Mouse (Mus musculus): ENCODE measurements at regions not wholly inside any gene's neighbourhood (a gene's known extent, or its start where the extent isn't known, plus 50 kb on each side); places are given as distances from the start of the nearest gene placed in this dataset.

- no peak for ATAC-seq (ENCODE audit: low read depth)
These were observed 92.2 kb upstream of the Zfp366 start for GRCm38 (mm10) chr13:99092279-99092930.

GRCm38 (mm10) chr13:99091562-99092278 lies 92.9 kb upstream of the Zfp366 start:
- Histone ChIP-seq H3K4me3 (ENCODE audit: low read depth, low read length) (no peak overlapping the region), H3K9ac (ENCODE audit: low read depth, low read length) (no peak overlapping the region), H3K27me3 (replicated peaks; ENCODE audit: control insufficient read depth, insufficient read depth, low read length) (no peaks in the 10 kb centered on the region), H3K27ac (replicated peaks; ENCODE audit: low read depth, low read length) (no peak overlapping the region; the same call in 1 of the 2 replicates), H3K36me3 (ENCODE audit: control insufficient read depth, insufficient read depth, low read length) (no peaks in the 10 kb centered on the region), H3K4me2 (ENCODE audit: low read depth, low read length) (no peak overlapping the region), H3K9me3 (ENCODE audit: control insufficient read depth, low read length) (no peaks in the 10 kb centered on the region), H3K4me1 (ENCODE audit: control insufficient read depth, insufficient read depth, low read length) (peaks cover 12% of the 10 kb centered on the region; the same call in 1 of the 2 replicates)
- no peak for ATAC-seq (ENCODE audit: low read depth)
- WGBS: 34% methylated on average over 7 of the region's 7 CpGs
- DNase-seq (ENCODE audit: low spot score): no peak

More at GRCm38 (mm10) chr13:99092279-99092930, 92.2 kb upstream of the Zfp366 start:
- H3K36me3 ChIP-seq (ENCODE audit: control insufficient read depth, insufficient read depth, low read length): no peaks in the 10 kb centered on the region
- 38% methylated on average over 14 of the region's 14 CpGs for WGBS
- H3K4me1 ChIP-seq (ENCODE audit: control insufficient read depth, insufficient read depth, low read length): peaks cover 12% of the 10 kb centered on the region; the same call in 1 of the 2 replicates
- no peak overlapping the region for H3K4me2 ChIP-seq (ENCODE audit: low read depth, low read length)
- H3K9me3 ChIP-seq (ENCODE audit: control insufficient read depth, low read length): no peaks in the 10 kb centered on the region
- no peak overlapping the region for H3K9ac ChIP-seq (ENCODE audit: low read depth, low read length)
- no peaks in the 10 kb centered on the region for H3K27me3 ChIP-seq (replicated peaks; ENCODE audit: control insufficient read depth, insufficient read depth, low read length)
- no peak overlapping the region for H3K4me3 ChIP-seq (ENCODE audit: low read depth, low read length)
- no peak overlapping the region; the same call in 1 of the 2 replicates for H3K27ac ChIP-seq (replicated peaks; ENCODE audit: low read depth, low read length)
- DNase-seq (ENCODE audit: low spot score): peak; percentile 58

- H3K4me3 ChIP-seq (ENCODE audit: low read depth, low read length): no peak overlapping the region
These were observed 94.3 kb upstream of the Zfp366 start for GRCm38 (mm10) chr13:99090361-99090760.

GRCm38 (mm10) chr13:99088285-99088684 lies 96.3 kb upstream of the Zfp366 start:
- no peaks in the 10 kb centered on the region for H3K36me3 ChIP-seq (ENCODE audit: control insufficient read depth, insufficient read depth, low read length)
- peaks cover 12% of the 10 kb centered on the region; the same call in 1 of the 2 replicates for H3K4me1 ChIP-seq (ENCODE audit: control insufficient read depth, insufficient read depth, low read length)
- 78% methylated on average over 4 of the region's 4 CpGs for WGBS
- no peak overlapping the region for H3K27ac ChIP-seq (replicated peaks; ENCODE audit: low read depth, low read length)
- no peak for DNase-seq (ENCODE audit: low spot score)
- no peak overlapping the region for H3K4me3 ChIP-seq (ENCODE audit: low read depth, low read length)
- H3K9ac ChIP-seq (ENCODE audit: low read depth, low read length): no peak overlapping the region
- H3K4me2 ChIP-seq (ENCODE audit: low read depth, low read length): no peak overlapping the region
- H3K9me3 ChIP-seq (ENCODE audit: control insufficient read depth, low read length): no peaks in the 10 kb centered on the region
- H3K27me3 ChIP-seq (replicated peaks; ENCODE audit: control insufficient read depth, insufficient read depth, low read length): no peaks in the 10 kb centered on the region
- ATAC-seq (ENCODE audit: low read depth): no peak

More at GRCm38 (mm10) chr13:99090361-99090760, 94.3 kb upstream of the Zfp366 start:
- Histone ChIP-seq H3K9me3 (ENCODE audit: control insufficient read depth, low read length) (no peaks in the 10 kb centered on the region), H3K27me3 (replicated peaks; ENCODE audit: control insufficient read depth, insufficient read depth, low read length) (no peaks in the 10 kb centered on the region), H3K4me2 (ENCODE audit: low read depth, low read length) (no peak overlapping the region), H3K27ac (replicated peaks; ENCODE audit: low read depth, low read length) (no peak overlapping the region), H3K4me1 (ENCODE audit: control insufficient read depth, insufficient read depth, low read length) (peaks cover 12% of the 10 kb centered on the region; the same call in 1 of the 2 replicates), H3K9ac (ENCODE audit: low read depth, low read length) (no peak overlapping the region), H3K36me3 (ENCODE audit: control insufficient read depth, insufficient read depth, low read length) (no peaks in the 10 kb centered on the region)
- WGBS: 86% methylated on average over 3 of the region's 3 CpGs
- ATAC-seq (ENCODE audit: low read depth) (no peak), DNase-seq (ENCODE audit: low spot score) (no peak)

GRCm38 (mm10) chr13:99079331-99079761 lies 95.0 kb upstream of the 1700024P04Rik start:
- no peaks in the 10 kb centered on the region for H3K4me1 ChIP-seq (ENCODE audit: control insufficient read depth, insufficient read depth, low read length)
- ATAC-seq (ENCODE audit: low read depth) (no peak), DNase-seq (ENCODE audit: low spot score) (no peak)
- H3K27me3 ChIP-seq (replicated peaks; ENCODE audit: control insufficient read depth, insufficient read depth, low read length): no peaks in the 10 kb centered on the region
- 86% methylated on average over 8 of the region's 8 CpGs for WGBS
- H3K27ac ChIP-seq (replicated peaks; ENCODE audit: low read depth, low read length): no peak overlapping the region
- no peak overlapping the region for H3K4me2 ChIP-seq (ENCODE audit: low read depth, low read length)
- no peaks in the 10 kb centered on the region for H3K36me3 ChIP-seq (ENCODE audit: control insufficient read depth, insufficient read depth, low read length)
- H3K9me3 ChIP-seq (ENCODE audit: control insufficient read depth, low read length): no peaks in the 10 kb centered on the region
- no peak overlapping the region for H3K9ac ChIP-seq (ENCODE audit: low read depth, low read length)
- H3K4me3 ChIP-seq (ENCODE audit: low read depth, low read length): no peak overlapping the region

GRCm38 (mm10) chr13:99078643-99079042 lies 94.3 kb upstream of the 1700024P04Rik start:
- 73% methylated on average over 10 of the region's 10 CpGs for WGBS

GRCm38 (mm10) chr13:99077039-99077749 lies 92.8 kb upstream of the 1700024P04Rik start:
- ATAC-seq (ENCODE audit: low read depth) (no peak), DNase-seq (ENCODE audit: low spot score) (no peak)
- 51% methylated on average over 6 of the region's 6 CpGs for WGBS
- Histone ChIP-seq H3K4me2 (ENCODE audit: low read depth, low read length) (no peak overlapping the region), H3K36me3 (ENCODE audit: control insufficient read depth, insufficient read depth, low read length) (no peaks in the 10 kb centered on the region), H3K9me3 (ENCODE audit: control insufficient read depth, low read length) (no peaks in the 10 kb centered on the region), H3K4me3 (ENCODE audit: low read depth, low read length) (no peak overlapping the region), H3K27me3 (replicated peaks; ENCODE audit: control insufficient read depth, insufficient read depth, low read length) (no peaks in the 10 kb centered on the region), H3K4me1 (ENCODE audit: control insufficient read depth, insufficient read depth, low read length) (0 out of 2 replicates have a peak, but pooled peaks cover 6% of the 10 kb centered on the region), H3K9ac (ENCODE audit: low read depth, low read length) (no peak overlapping the region), H3K27ac (replicated peaks; ENCODE audit: low read depth, low read length) (no peak overlapping the region)

More at GRCm38 (mm10) chr13:99078643-99079042, 94.3 kb upstream of the 1700024P04Rik start:
- DNase-seq (ENCODE audit: low spot score) (no peak), ATAC-seq (ENCODE audit: low read depth) (no peak)
- no peaks in the 10 kb centered on the region for H3K36me3 ChIP-seq (ENCODE audit: control insufficient read depth, insufficient read depth, low read length)
- no peaks in the 10 kb centered on the region for H3K4me1 ChIP-seq (ENCODE audit: control insufficient read depth, insufficient read depth, low read length)
- H3K27me3 ChIP-seq (replicated peaks; ENCODE audit: control insufficient read depth, insufficient read depth, low read length): no peaks in the 10 kb centered on the region
- H3K9ac ChIP-seq (ENCODE audit: low read depth, low read length): no peak overlapping the region
- no peaks in the 10 kb centered on the region for H3K9me3 ChIP-seq (ENCODE audit: control insufficient read depth, low read length)
- no peak overlapping the region for H3K4me3 ChIP-seq (ENCODE audit: low read depth, low read length)
- H3K27ac ChIP-seq (replicated peaks; ENCODE audit: low read depth, low read length): no peak overlapping the region
- H3K4me2 ChIP-seq (ENCODE audit: low read depth, low read length): no peak overlapping the region

GRCm38 (mm10) chr13:99075467-99075866 lies 91.1 kb upstream of the 1700024P04Rik start:
- Histone ChIP-seq H3K4me2 (ENCODE audit: low read depth, low read length) (no peak overlapping the region), H3K4me1 (ENCODE audit: control insufficient read depth, insufficient read depth, low read length) (peaks cover 16% of the 10 kb centered on the region), H3K27ac (replicated peaks; ENCODE audit: low read depth, low read length) (no peak overlapping the region), H3K36me3 (ENCODE audit: control insufficient read depth, insufficient read depth, low read length) (no peaks in the 10 kb centered on the region), H3K9ac (ENCODE audit: low read depth, low read length) (no peak overlapping the region), H3K27me3 (replicated peaks; ENCODE audit: control insufficient read depth, insufficient read depth, low read length) (no peaks in the 10 kb centered on the region), H3K4me3 (ENCODE audit: low read depth, low read length) (no peak overlapping the region), H3K9me3 (ENCODE audit: control insufficient read depth, low read length) (no peaks in the 10 kb centered on the region)
- WGBS: 79% methylated on average over 4 of the region's 4 CpGs
- DNase-seq (ENCODE audit: low spot score) (no peak), ATAC-seq (ENCODE audit: low read depth) (no peak)
